Mouse (Mus musculus): ENCODE measurements around the gene Mast2. TPM values are rescaled to one million over a fixed set of nuclear protein-coding genes. Genes with fewer than 3 reads are reported as not detected.

Mast2 gene
- polyA plus RNA-seq (2012; rRNA removed) (54.7 and 83.6 TPM in 2 replicates), polyA plus RNA-seq (2014; fragmentation: Nextera tagmentation; extraction: Ambion mirVana) (24.1 and 31.2 TPM in 2 replicates)

- peak; percentile 93 for ATAC-seq (ENCODE audit: low FRiP score, low read depth)
- WGBS = 4% methylated on average over 44 of the region's 68 CpGs
- H3K9me3 ChIP-seq (ENCODE audit: control insufficient read depth, low read length) = no peaks in the 10 kb centered on the region
Observed at GRCm38 (mm10) chr4:116464126-116464981, at the start of gene Mast2. TSS of gene Mast2 (minus strand) at chr4:116464183.

GRCm38 (mm10) chr4:116507425-116508218 lies 43.6 kb upstream of the Mast2 start, which contains the start of gene Ipp:
TSS of gene Ipp (plus strand) at chr4:116507549.
- peak within 1 kb of the TSS; percentile 84 for H3K9ac ChIP-seq (ENCODE audit: low read depth, low read length, severe bottlenecking)
- H3K36me3 ChIP-seq (ENCODE audit: control insufficient read depth, insufficient read depth, low read length) = peaks cover 13% of the 10 kb centered on the region
- H3K4me1 ChIP-seq (ENCODE audit: control insufficient read depth, insufficient read depth, low read length) = peaks cover 5% of the 10 kb centered on the region; the same call in 1 of the 2 replicates
- no peaks in the 10 kb centered on the region for H3K9me3 ChIP-seq (ENCODE audit: control insufficient read depth, low read length)
- ATAC-seq (ENCODE audit: low FRiP score, low read depth) (peak; percentile 97), DNase-seq (ENCODE audit: low spot score) (peak; percentile 94)
- whole genome bisulfite sequencing = under 1% methylated on average over 45 of the region's 55 CpGs
- TF ChIP-seq POLR2A (IDR thresholded peaks at IDR 0.05; ENCODE audit: borderline replicate concordance, extremely low read depth, insufficient read depth, insufficient read length) = peak; percentile 96
- peak within 1 kb of the TSS; percentile 59 for H3K4me2 ChIP-seq (replicated peaks; ENCODE audit: low read depth, low read length, severe bottlenecking)
- H3K27me3 ChIP-seq (ENCODE audit: control insufficient read depth, insufficient read depth, low read length) = no peaks in the 10 kb centered on the region
- H3K4me3 ChIP-seq (replicated peaks; ENCODE audit: low read length) = peak within 1 kb of the TSS; percentile 66
- H3K27ac ChIP-seq (replicated peaks; ENCODE audit: low read depth, low read length) = peak within 1 kb of the TSS; percentile 89

More at GRCm38 (mm10) chr4:116464126-116464981, at the start of gene Mast2:
- Histone ChIP-seq H3K27ac (replicated peaks; ENCODE audit: low read depth, low read length) (peak within 1 kb of the TSS; percentile 83), H3K27me3 (ENCODE audit: control insufficient read depth, insufficient read depth, low read length) (no peaks in the 10 kb centered on the region), H3K9ac (ENCODE audit: low read depth, low read length, severe bottlenecking) (peak within 1 kb of the TSS; percentile 91), H3K4me2 (replicated peaks; ENCODE audit: low read depth, low read length, severe bottlenecking) (peak within 1 kb of the TSS; percentile 69), H3K4me1 (ENCODE audit: control insufficient read depth, insufficient read depth, low read length) (peaks cover 10% of the 10 kb centered on the region), H3K36me3 (ENCODE audit: control insufficient read depth, insufficient read depth, low read length) (no peaks in the 10 kb centered on the region), H3K4me3 (replicated peaks; ENCODE audit: low read length) (peak within 1 kb of the TSS; percentile 95)
- no peak for TF ChIP-seq POLR2A (IDR thresholded peaks at IDR 0.05; ENCODE audit: borderline replicate concordance, extremely low read depth, insufficient read depth, insufficient read length)
- peak; percentile 85 for DNase-seq (ENCODE audit: low spot score)

- peak overlapping the region; percentile 84 for H3K9ac ChIP-seq (ENCODE audit: low read depth, low read length, severe bottlenecking)
- DNase-seq (ENCODE audit: low spot score) (no peak), ATAC-seq (ENCODE audit: low FRiP score, low read depth) (no peak)
- peak overlapping the region; percentile 66 for H3K4me3 ChIP-seq (replicated peaks; ENCODE audit: low read length)
- H3K4me2 ChIP-seq (replicated peaks; ENCODE audit: low read depth, low read length, severe bottlenecking) = peak overlapping the region; percentile 59
- H3K27me3 ChIP-seq (ENCODE audit: control insufficient read depth, insufficient read depth, low read length) = no peaks in the 10 kb centered on the region
- TF ChIP-seq POLR2A (IDR thresholded peaks at IDR 0.05; ENCODE audit: borderline replicate concordance, extremely low read depth, insufficient read depth, insufficient read length) = no peak
- H3K27ac ChIP-seq (replicated peaks; ENCODE audit: low read depth, low read length) = no peak overlapping the region
- peaks cover 5% of the 10 kb centered on the region; the same call in 1 of the 2 replicates for H3K4me1 ChIP-seq (ENCODE audit: control insufficient read depth, insufficient read depth, low read length)
- H3K36me3 ChIP-seq (ENCODE audit: control insufficient read depth, insufficient read depth, low read length) = peaks cover 10% of the 10 kb centered on the region
- WGBS = 26% methylated on average over 11 of the region's 11 CpGs
- no peaks in the 10 kb centered on the region for H3K9me3 ChIP-seq (ENCODE audit: control insufficient read depth, low read length)
Observed at GRCm38 (mm10) chr4:116506886-116507424, 43.0 kb upstream of the Mast2 start.

GRCm38 (mm10) chr4:116499978-116500377 lies 36.0 kb upstream of the Mast2 start:
- 79% methylated on average over 3 of the region's 3 CpGs for WGBS
- no peak for TF ChIP-seq POLR2A (IDR thresholded peaks at IDR 0.05; ENCODE audit: borderline replicate concordance, extremely low read depth, insufficient read depth, insufficient read length)
- Histone ChIP-seq H3K9ac (ENCODE audit: low read depth, low read length, severe bottlenecking) (no peak overlapping the region), H3K27me3 (ENCODE audit: control insufficient read depth, insufficient read depth, low read length) (no peaks in the 10 kb centered on the region), H3K27ac (replicated peaks; ENCODE audit: low read depth, low read length) (no peak overlapping the region), H3K4me1 (ENCODE audit: control insufficient read depth, insufficient read depth, low read length) (no peaks in the 10 kb centered on the region), H3K9me3 (ENCODE audit: control insufficient read depth, low read length) (no peaks in the 10 kb centered on the region), H3K36me3 (ENCODE audit: control insufficient read depth, insufficient read depth, low read length) (no peaks in the 10 kb centered on the region), H3K4me2 (replicated peaks; ENCODE audit: low read depth, low read length, severe bottlenecking) (no peak overlapping the region), H3K4me3 (replicated peaks; ENCODE audit: low read length) (no peak overlapping the region)
- ATAC-seq (ENCODE audit: low FRiP score, low read depth) = no peak
- no peak for DNase-seq (ENCODE audit: low spot score)

GRCm38 (mm10) chr4:116493646-116494045 lies 29.7 kb upstream of the Mast2 start:
- ATAC-seq (ENCODE audit: low FRiP score, low read depth) (no peak), DNase-seq (ENCODE audit: low spot score) (no peak)
- H3K4me1 ChIP-seq (ENCODE audit: control insufficient read depth, insufficient read depth, low read length) = no peaks in the 10 kb centered on the region
- no peak overlapping the region for H3K27ac ChIP-seq (replicated peaks; ENCODE audit: low read depth, low read length)
- WGBS = 57% methylated on average over 5 of the region's 5 CpGs
- H3K27me3 ChIP-seq (ENCODE audit: control insufficient read depth, insufficient read depth, low read length) = no peaks in the 10 kb centered on the region
- no peak overlapping the region for H3K9ac ChIP-seq (ENCODE audit: low read depth, low read length, severe bottlenecking)
- no peak overlapping the region for H3K4me2 ChIP-seq (replicated peaks; ENCODE audit: low read depth, low read length, severe bottlenecking)
- no peaks in the 10 kb centered on the region for H3K36me3 ChIP-seq (ENCODE audit: control insufficient read depth, insufficient read depth, low read length)
- H3K4me3 ChIP-seq (replicated peaks; ENCODE audit: low read length) = no peak overlapping the region
- H3K9me3 ChIP-seq (ENCODE audit: control insufficient read depth, low read length) = 0 out of 2 replicates have a peak, but pooled peaks cover 4% of the 10 kb centered on the region
- TF ChIP-seq POLR2A (IDR thresholded peaks at IDR 0.05; ENCODE audit: borderline replicate concordance, extremely low read depth, insufficient read depth, insufficient read length) = no peak
